Mouse (Mus musculus) megakaryocyte, embryonic 14.5 days (primary cell): Measurements from ENCODE around the gene Cnn1.

Experiments
- FLI1 ChIP-seq: IDR thresholded peaks from 2 replicates; pipeline ENCODE4 v1.6.1; 2012; ENCODE audit warnings: low read length, inconsistent platforms, mixed read lengths
- GATA1 ChIP-seq: IDR thresholded peaks from 3 replicates; pipeline ENCODE4 v1.6.1; 2012; ENCODE audit warnings: mixed read lengths, low read length, inconsistent platforms, borderline replicate concordance

DNA sequence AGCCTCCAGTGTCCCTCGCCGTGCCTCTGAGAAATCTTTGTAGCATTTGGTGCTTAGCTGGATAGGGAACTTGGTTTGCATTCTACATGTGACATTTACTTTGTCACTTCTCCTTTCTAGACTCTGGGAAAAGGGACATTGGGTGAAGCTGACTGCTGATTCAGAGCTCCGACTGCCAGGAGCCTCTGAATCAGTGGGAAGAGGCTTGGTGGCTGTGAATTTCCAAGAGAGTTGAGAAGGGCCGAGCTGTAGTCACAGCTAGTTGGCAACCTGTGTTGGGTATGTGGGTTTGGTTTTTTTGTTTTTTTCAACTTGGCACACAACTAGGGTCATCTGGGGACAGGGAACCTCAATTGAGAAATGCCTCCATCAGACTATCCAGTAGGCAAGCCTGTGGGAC lies 20.5 kb downstream of the Cnn1 start:
- no peak for TF ChIP-seq GATA1
- TF ChIP-seq FLI1 = no peak
